Mouse (Mus musculus): ENCODE results near the gene LTO1. TPM values are rescaled to one million over a fixed set of nuclear protein-coding genes. Genes with fewer than 3 reads are reported as not detected.

Gene LTO1
- polyA plus RNA-seq, 1 experiment: 19.8 TPM

DNA sequence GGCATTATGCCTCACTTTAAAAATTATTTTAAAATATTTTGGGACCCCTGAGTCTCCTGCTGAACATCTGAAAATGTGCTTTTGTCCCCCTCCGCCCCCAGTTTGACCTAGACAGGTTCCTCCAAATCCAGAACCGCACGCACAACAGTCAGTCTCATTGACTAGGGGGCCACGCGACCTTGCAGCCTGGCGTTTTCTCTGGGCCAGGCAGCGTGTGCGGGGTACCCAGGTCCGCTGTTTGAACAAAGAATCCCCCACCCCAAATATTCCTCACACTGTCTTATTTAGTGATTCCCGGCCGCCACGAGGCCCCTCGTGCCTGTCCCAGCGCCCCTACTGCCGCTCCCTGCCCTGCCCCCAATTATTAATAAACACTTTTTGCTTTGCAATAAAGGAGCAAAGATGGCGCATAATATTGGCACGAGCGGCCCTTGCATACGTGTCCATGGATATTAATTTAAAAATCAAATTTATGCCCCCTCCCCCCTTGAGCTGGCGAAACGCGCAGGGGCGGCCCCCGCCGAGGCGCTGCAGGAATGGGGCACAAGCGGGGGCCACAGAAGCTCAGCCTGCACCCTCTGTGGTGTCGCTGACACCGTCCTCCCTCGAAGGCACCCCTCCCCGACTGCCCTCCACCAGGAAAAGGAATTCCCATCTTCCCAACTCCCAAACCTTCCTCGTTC is 23.9 kb downstream of the LTO1 start:
- TF ChIP-seq POLR2A (IDR thresholded peaks at IDR 0.05; ENCODE audit: low read depth, low read length) (no peak), CTCF (conservative IDR thresholded peaks at IDR 0.05; ENCODE audit: insufficient read depth, insufficient read length, low read depth, low read length) (no peak)
- Histone ChIP-seq H3K4me1 (ENCODE audit: control insufficient read depth, insufficient read depth, low read length) (peaks cover 16% of the 10 kb centered on the region; the same call in 1 of the 2 replicates), H3K4me3 (ENCODE audit: insufficient read depth, low read depth, low read length) (peak overlapping the region; percentile 95), H3K36me3 (ENCODE audit: control insufficient read depth, insufficient read depth, low read length) (no peaks in the 10 kb centered on the region; the same call in 1 of the 2 replicates), H3K27ac (ENCODE audit: insufficient read depth, low read depth, low read length) (peak overlapping the region; percentile 80), H3K27me3 (replicated peaks; ENCODE audit: control insufficient read depth, insufficient read depth, low read length) (no peaks in the 10 kb centered on the region)
- WGBS: under 1% methylated on average over 32 of the region's 32 CpGs
- DNase-seq: peak; percentile 25

DNA sequence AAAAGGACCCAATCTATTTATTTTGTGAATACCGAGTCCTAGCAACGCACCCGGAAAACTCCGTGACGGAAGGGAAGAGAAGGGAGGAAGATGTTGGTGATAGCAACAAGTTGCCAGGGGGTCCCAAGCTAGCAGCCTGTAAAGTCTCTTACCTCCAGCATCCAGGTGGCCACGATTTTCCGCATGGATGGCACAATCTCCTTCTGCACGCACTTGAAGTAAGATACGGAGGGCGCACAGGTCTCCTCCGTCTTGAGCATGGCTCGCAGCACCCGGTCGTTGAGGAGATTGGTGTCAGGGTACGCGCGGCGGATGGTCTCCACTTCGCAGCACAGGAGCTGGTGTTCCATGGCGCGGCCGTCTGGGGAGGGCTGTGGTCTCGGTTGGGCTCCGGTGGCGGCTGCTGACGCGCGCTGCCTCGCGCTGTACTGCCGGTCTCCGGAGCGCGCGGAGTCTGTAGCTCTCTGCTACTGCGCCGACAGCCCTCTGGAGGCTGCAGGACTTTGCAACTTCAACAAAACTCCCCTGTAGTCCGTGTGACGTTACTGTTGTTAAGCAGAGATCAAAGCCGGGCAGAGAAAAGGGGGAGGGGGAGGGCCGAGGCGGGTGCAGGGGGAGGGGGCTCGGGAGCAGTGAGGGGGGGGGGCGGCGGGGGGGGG is 24.6 kb downstream of the LTO1 start, which contains the start of gene Ccnd1:
TSS of gene Ccnd1 (minus strand) at position 582 of the 659 bp plus-strand sequence.
- TF ChIP-seq POLR2A (IDR thresholded peaks at IDR 0.05; ENCODE audit: low read depth, low read length) (peak; percentile 74), CTCF (conservative IDR thresholded peaks at IDR 0.05; ENCODE audit: insufficient read depth, insufficient read length, low read depth, low read length) (no peak)
- WGBS: under 1% methylated on average over 40 of the region's 45 CpGs
- no peaks in the 10 kb centered on the region; the same call in 1 of the 2 replicates for H3K36me3 ChIP-seq (ENCODE audit: control insufficient read depth, insufficient read depth, low read length)
- H3K27ac ChIP-seq (ENCODE audit: insufficient read depth, low read depth, low read length): peak within 1 kb of the TSS; percentile 80
- DNase-seq: peak; percentile 83
- H3K27me3 ChIP-seq (replicated peaks; ENCODE audit: control insufficient read depth, insufficient read depth, low read length): no peaks in the 10 kb centered on the region
- peak within 1 kb of the TSS; percentile 95 for H3K4me3 ChIP-seq (ENCODE audit: insufficient read depth, low read depth, low read length)
- H3K4me1 ChIP-seq (ENCODE audit: control insufficient read depth, insufficient read depth, low read length): peaks cover 13% of the 10 kb centered on the region; the same call in 1 of the 2 replicates

DNA sequence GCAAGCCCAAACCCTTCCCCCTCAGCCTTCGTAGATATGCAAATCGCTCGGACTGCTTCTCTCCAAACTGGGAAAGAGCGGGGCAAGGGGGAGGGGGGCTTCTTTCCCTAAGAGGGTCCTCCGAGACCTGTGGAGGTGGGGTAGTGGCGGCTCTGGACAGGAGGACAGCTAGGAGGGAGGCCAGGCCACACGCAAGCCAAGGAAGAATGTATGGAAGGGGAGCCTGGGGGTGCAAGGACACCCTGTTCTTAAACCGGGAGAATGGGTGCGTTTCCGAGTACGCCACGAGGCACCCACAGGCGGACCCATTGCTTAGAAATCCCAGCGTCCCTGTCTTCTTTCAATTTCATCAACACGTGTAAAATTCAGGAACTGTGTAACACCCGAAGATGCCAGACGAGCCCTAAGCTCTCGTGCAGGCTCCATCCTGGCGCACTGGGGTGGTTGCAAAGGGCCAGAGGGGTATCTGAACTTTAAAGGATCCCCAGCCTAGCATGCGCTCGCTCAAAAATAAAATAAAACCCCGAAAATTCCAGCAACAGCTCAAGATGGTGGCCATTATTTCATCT is 25.2 kb downstream of the LTO1 start:
- peaks cover 13% of the 10 kb centered on the region; the same call in 1 of the 2 replicates for H3K4me1 ChIP-seq (ENCODE audit: control insufficient read depth, insufficient read depth, low read length)
- no peaks in the 10 kb centered on the region for H3K27me3 ChIP-seq (replicated peaks; ENCODE audit: control insufficient read depth, insufficient read depth, low read length)
- no peak for TF ChIP-seq CTCF (conservative IDR thresholded peaks at IDR 0.05; ENCODE audit: insufficient read depth, insufficient read length, low read depth, low read length)
- no peak for TF ChIP-seq POLR2A (IDR thresholded peaks at IDR 0.05; ENCODE audit: low read depth, low read length)
- H3K36me3 ChIP-seq (ENCODE audit: control insufficient read depth, insufficient read depth, low read length): no peaks in the 10 kb centered on the region; the same call in 1 of the 2 replicates
- H3K4me3 ChIP-seq (ENCODE audit: insufficient read depth, low read depth, low read length): peak overlapping the region; percentile 56
- no peak overlapping the region for H3K27ac ChIP-seq (ENCODE audit: insufficient read depth, low read depth, low read length)
- DNase-seq: peak; percentile 45
- WGBS: 1% methylated on average over 22 of the region's 22 CpGs

DNA sequence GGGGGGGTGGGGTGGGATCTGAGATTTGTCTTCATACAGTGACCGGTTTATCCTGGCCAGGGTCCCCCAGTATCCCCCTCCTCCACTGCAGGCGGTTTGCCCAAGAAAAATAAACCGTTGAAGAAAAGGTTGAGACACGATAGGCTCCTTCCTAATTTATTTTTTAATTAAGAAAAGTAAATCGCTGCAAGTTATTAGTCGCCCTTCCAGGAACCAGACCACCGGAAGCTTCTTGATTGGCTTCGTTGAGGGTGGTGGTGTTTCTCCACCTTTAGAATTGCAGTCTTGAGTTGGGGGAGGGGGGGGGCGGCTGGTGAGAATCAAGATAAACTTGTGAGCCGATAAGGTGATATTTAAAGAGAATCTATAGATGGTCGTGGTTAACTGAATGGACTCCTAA is 25.7 kb downstream of the LTO1 start:
- H3K36me3 ChIP-seq (ENCODE audit: control insufficient read depth, insufficient read depth, low read length): no peaks in the 10 kb centered on the region; the same call in 1 of the 2 replicates
- TF ChIP-seq CTCF (conservative IDR thresholded peaks at IDR 0.05; ENCODE audit: insufficient read depth, insufficient read length, low read depth, low read length): no peak
- no peak for TF ChIP-seq POLR2A (IDR thresholded peaks at IDR 0.05; ENCODE audit: low read depth, low read length)
- H3K27ac ChIP-seq (ENCODE audit: insufficient read depth, low read depth, low read length): no peak overlapping the region
- DNase-seq: no peak
- WGBS: 8% methylated on average over 11 of the region's 11 CpGs
- H3K4me3 ChIP-seq (ENCODE audit: insufficient read depth, low read depth, low read length): no peak overlapping the region
- H3K4me1 ChIP-seq (ENCODE audit: control insufficient read depth, insufficient read depth, low read length): peaks cover 13% of the 10 kb centered on the region; the same call in 1 of the 2 replicates
- no peaks in the 10 kb centered on the region for H3K27me3 ChIP-seq (replicated peaks; ENCODE audit: control insufficient read depth, insufficient read depth, low read length)

DNA sequence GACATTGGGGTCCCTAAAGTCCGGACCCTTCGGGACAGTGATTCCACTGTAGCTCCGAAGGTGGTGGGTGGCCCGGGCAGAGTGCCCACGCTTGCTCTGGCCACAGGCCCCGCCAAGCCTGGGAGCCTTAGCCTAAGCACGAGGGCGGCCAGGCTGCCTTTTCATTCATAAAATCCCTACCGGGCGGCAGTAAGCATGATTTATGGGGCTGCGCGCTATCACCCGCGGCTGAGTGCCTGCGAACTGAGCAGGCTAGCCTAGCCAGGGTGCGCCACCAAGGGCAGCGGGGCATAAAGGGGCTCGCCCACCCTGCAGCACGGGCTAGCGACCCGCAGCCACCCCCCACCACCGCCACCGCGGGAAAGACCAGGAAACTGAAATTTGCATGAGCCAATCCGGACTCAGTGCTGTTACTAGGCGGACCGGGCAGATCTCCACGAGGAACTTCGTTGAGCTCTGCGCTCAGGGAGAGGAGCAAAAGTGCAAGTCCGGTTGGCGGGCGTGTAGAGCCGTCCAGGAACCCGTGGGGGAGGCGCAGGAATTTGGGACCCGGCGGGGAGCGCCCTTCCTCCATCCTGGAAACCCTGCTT is 26.4 kb downstream of the LTO1 start:
- peak; percentile 96 for DNase-seq
- TF ChIP-seq POLR2A (IDR thresholded peaks at IDR 0.05; ENCODE audit: low read depth, low read length): no peak
- TF ChIP-seq CTCF (conservative IDR thresholded peaks at IDR 0.05; ENCODE audit: insufficient read depth, insufficient read length, low read depth, low read length): no peak
- H3K4me1 ChIP-seq (ENCODE audit: control insufficient read depth, insufficient read depth, low read length): peaks cover 13% of the 10 kb centered on the region; the same call in 1 of the 2 replicates
- no peaks in the 10 kb centered on the region for H3K27me3 ChIP-seq (replicated peaks; ENCODE audit: control insufficient read depth, insufficient read depth, low read length)
- WGBS: 1% methylated on average over 39 of the region's 39 CpGs
- peak overlapping the region; percentile 68 for H3K4me3 ChIP-seq (ENCODE audit: insufficient read depth, low read depth, low read length)
- H3K27ac ChIP-seq (ENCODE audit: insufficient read depth, low read depth, low read length): peak overlapping the region; percentile 58
- no peaks in the 10 kb centered on the region; the same call in 1 of the 2 replicates for H3K36me3 ChIP-seq (ENCODE audit: control insufficient read depth, insufficient read depth, low read length)

DNA sequence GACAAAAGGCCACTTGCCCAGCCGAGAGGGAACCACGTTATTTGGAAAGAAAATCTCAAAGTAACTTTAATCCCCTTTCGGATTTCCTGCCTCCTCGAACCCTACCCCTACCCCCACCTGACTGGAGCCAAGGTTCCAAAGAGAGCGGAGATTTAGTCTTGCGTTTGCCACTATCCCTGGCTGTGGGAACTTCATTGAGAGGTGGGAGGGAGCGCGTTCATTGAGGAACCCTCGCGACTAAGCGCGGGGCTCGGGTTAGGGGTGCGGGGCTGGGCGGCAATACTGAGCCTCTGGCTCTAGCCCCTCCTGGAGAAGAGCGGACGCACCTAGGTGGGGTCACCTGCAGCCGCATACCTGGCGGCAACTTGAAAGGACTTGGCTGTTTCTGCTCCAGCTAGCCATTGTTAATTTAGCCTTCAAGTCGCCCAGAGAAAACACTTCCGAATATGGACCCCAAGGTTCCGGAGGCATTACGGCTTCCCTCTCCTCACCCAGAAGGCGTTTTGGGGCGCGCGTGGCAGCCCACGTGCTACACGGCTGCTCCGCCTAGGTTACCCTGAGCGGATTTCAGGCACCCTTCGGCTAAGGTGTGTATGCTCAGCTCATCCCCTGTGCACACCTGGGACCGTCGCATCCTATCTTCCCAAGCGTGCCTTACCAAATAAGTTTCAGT is 27.3 kb downstream of the LTO1 start:
- no peak for TF ChIP-seq CTCF (conservative IDR thresholded peaks at IDR 0.05; ENCODE audit: insufficient read depth, insufficient read length, low read depth, low read length)
- TF ChIP-seq POLR2A (IDR thresholded peaks at IDR 0.05; ENCODE audit: low read depth, low read length): no peak
- WGBS: 1% methylated on average over 35 of the region's 35 CpGs
- Histone ChIP-seq H3K36me3 (ENCODE audit: control insufficient read depth, insufficient read depth, low read length) (no peaks in the 10 kb centered on the region), H3K4me1 (ENCODE audit: control insufficient read depth, insufficient read depth, low read length) (peaks cover 11% of the 10 kb centered on the region; the same call in 1 of the 2 replicates), H3K27me3 (replicated peaks; ENCODE audit: control insufficient read depth, insufficient read depth, low read length) (no peaks in the 10 kb centered on the region), H3K4me3 (ENCODE audit: insufficient read depth, low read depth, low read length) (peak overlapping the region; percentile 25), H3K27ac (ENCODE audit: insufficient read depth, low read depth, low read length) (peak overlapping the region; percentile 26)
- peak; percentile 34 for DNase-seq
